Mouse (Mus musculus) G1E (cell line): ENCODE measurements around the gene Nop10.

Experiments
- CTCF ChIP-seq: IDR thresholded peaks from 2 replicates; pipeline ENCODE4 v1.5.1; 2012; ENCODE audit warnings: low read depth, low read length, inconsistent platforms, mixed read lengths
- GATA1 ChIP-seq: IDR thresholded peaks from 2 replicates; pipeline ENCODE4 v1.6.1; 2012; ENCODE audit warnings: borderline replicate concordance, low read length, inconsistent platforms, mixed read lengths
- POLR2AphosphoS5 ChIP-seq: IDR thresholded peaks from 2 replicates; pipeline ENCODE4 v1.6.1; 2012; ENCODE audit warnings: low read depth, low read length, inconsistent platforms; ENCODE audit not compliant: insufficient replicate concordance

DNA sequence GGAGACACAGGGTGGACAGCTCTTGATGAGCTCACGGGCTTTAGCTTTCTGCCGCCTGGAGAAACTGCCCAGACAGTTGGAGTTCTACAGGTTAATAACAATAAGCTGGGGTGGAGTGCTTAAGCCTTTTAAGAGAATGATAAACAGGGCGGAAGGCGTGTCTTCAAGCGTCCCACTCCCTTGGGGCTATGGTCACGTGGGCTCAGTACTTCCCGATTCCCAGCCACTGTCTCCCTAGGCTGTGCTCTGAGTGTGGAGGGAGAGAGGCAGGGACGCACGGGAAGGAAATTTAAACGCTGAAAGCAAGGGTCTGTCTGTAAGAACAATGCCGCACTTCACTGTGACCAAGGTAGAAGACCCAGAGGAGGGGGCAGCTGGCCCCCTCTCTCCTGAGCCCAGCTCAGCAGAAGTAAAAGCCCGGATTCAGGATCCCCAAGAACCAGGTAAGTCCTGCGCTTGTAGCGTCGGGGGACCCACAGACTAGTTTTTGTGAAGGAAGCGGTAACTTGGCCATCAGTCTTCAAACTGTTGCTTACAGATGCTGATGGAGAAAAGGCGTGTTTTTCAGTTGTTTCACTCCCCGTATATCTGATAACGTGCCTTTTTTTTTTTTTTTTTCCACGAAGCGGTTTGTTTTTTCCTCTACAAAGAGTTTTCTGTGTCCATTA is 22.8 kb downstream of the Nop10 start:
- TF ChIP-seq CTCF (no peak), POLR2AphosphoS5 (no peak), GATA1 (no peak)
